Comparison of ENCODE assay signal across 10 mouse cellular contexts in the genomic region with DNA sequence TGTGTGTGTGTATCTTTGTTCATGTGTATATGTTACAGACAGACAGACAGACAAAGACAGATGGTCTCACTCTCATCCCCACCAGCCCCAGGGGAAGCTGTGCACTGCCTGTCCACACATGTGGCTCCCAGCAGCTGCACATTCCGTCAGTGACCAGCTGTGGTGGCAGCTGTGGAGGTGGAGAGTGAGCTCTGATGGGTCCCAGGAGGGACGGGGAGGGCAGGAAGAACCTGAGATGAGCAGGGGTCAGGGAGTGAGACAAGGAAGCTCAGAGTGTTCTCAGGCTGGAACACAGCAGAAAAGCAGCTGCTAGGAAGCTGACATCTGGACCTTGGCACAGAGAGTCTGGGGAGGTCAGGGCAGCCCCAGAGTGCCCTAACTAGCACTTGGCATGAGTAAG. TPM values are rescaled to one million over a fixed set of nuclear protein-coding genes. Genes with fewer than 3 reads are reported as not detected.
DNase-seq lines count a peak whose midpoint lies in the region; ATAC-seq lines count a peak whose summit lies in the region.
"Had no signal": no experiment of that assay in that cellular context is flagged by ENCODE, and none has a peak within 500 bp of the region (broad histone marks: within the 10 kb centered on the region; RNA-seq: fewer than 3 reads in every experiment).

No protein-coding gene starts in this region.

- peaks cover 12% of the 10 kb centered on the region for H3K4me1 ChIP-seq in hindbrain, embryonic 13.5 days (replicated peaks)
- no peaks in the 10 kb centered on the region; the same call in none of the 2 replicates for H3K4me1 ChIP-seq in hindbrain, embryonic 16.5 days (ENCODE audit: control insufficient read depth, insufficient read depth, low read depth, low read length)
- peaks cover 35% of the 10 kb centered on the region for H3K4me1 ChIP-seq in limb, embryonic 10.5 days

- H3K9ac ChIP-seq in hindbrain, embryonic 13.5 days = no peak overlapping the region
- no peak overlapping the region for H3K9ac ChIP-seq in hindbrain, embryonic 16.5 days (ENCODE audit: low read depth, low read length)

- no peaks in the 10 kb centered on the region for H3K36me3 ChIP-seq in hindbrain, embryonic 13.5 days
- no peaks in the 10 kb centered on the region for H3K36me3 ChIP-seq in hindbrain, embryonic 16.5 days (ENCODE audit: control insufficient read depth, insufficient read depth, low read length)
- H3K36me3 ChIP-seq in limb, embryonic 10.5 days = no peaks in the 10 kb centered on the region

- 43% methylated on average over 2 of the region's 2 CpGs for WGBS in hindbrain, embryonic 13.5 days
- 57% methylated on average over 2 of the region's 2 CpGs for WGBS in hindbrain, embryonic 16.5 days
- WGBS in limb, embryonic 10.5 days = 26% methylated on average over 2 of the region's 2 CpGs

- no peak overlapping the region for H3K4me3 ChIP-seq in hindbrain, embryonic 13.5 days
- H3K4me3 ChIP-seq in hindbrain, embryonic 16.5 days (ENCODE audit: low read length) = no peak overlapping the region
- no peak overlapping the region for H3K4me3 ChIP-seq in limb, embryonic 10.5 days
- H3K4me3 ChIP-seq: megakaryocyte, embryonic 14.5 days had no signal

- H3K4me2 ChIP-seq in hindbrain, embryonic 13.5 days = no peak overlapping the region
- H3K4me2 ChIP-seq in hindbrain, embryonic 16.5 days (ENCODE audit: low read length) = no peak overlapping the region

- H3K27ac ChIP-seq in hindbrain, embryonic 13.5 days = 0 out of 2 replicates have a peak overlapping the region, but pooled peaks have one; percentile 12
- no peak overlapping the region for H3K27ac ChIP-seq in hindbrain, embryonic 16.5 days (ENCODE audit: low read depth, low read length)
- H3K27ac ChIP-seq in limb, embryonic 10.5 days = no peak overlapping the region

- no peaks in the 10 kb centered on the region for H3K9me3 ChIP-seq in hindbrain, embryonic 13.5 days
- H3K9me3 ChIP-seq in hindbrain, embryonic 16.5 days (ENCODE audit: control insufficient read depth, low read length) = no peaks in the 10 kb centered on the region
- no peaks in the 10 kb centered on the region for H3K9me3 ChIP-seq in limb, embryonic 10.5 days (replicated peaks)
- H3K9me3 ChIP-seq: megakaryocyte, embryonic 14.5 days had no signal

- H3K27me3 ChIP-seq in hindbrain, embryonic 13.5 days = peaks cover 29% of the 10 kb centered on the region
- H3K27me3 ChIP-seq in hindbrain, embryonic 16.5 days (replicated peaks; ENCODE audit: control insufficient read depth, insufficient read depth, low read length) = peaks cover 6% of the 10 kb centered on the region
- H3K27me3 ChIP-seq in limb, embryonic 10.5 days (ENCODE audit: low read depth, poor library complexity, severe bottlenecking) = peaks cover 50% of the 10 kb centered on the region

- peak; percentile 81 for DNase-seq in heart, adult 8-10 months (ENCODE audit: low spot score)
- DNase-seq in limb, embryonic 10.5 days (ENCODE audit: low spot score) = peak; percentile 57
- peak; percentile 80 for DNase-seq in skeletal muscle tissue, adult 2 months (ENCODE audit: low read depth, low spot score)
- no peak for DNase-seq in layer of hippocampus, adult 11-12 months (ENCODE audit: low spot score)
- no peak for DNase-seq in thymus, postnatal 4 days
- no peak for DNase-seq in adrenal gland, postnatal 25 days

- no peak for ATAC-seq in hindbrain, embryonic 13.5 days (ENCODE audit: low FRiP score)
- no peak for ATAC-seq in hindbrain, embryonic 16.5 days

RNA-seq across cellular contexts. Expression of a gene that starts 5.1 kb away (rescaled TPM):
- polyA plus RNA-seq in hindbrain, embryonic 13.5 days (2015; fragmentation: Nextera tagmentation; extraction: Ambion mirVana) = 8.0 and 8.8 TPM in 2 replicates
- polyA plus RNA-seq in hindbrain, embryonic 16.5 days (2015; fragmentation: Nextera tagmentation; extraction: Ambion mirVana) = 5.3 and 7.6 TPM in 2 replicates
- total RNA-seq in heart, adult 8-10 months (2022) = 10 to 100 TPM in 3 of 4 experiments, 1 to 10 TPM in 1; 9.7 to 11.7 (median 10.9) TPM
- 1.8 and 2.2 TPM in 2 replicates for polyA plus RNA-seq in limb, embryonic 10.5 days (2016; fragmentation: Nextera tagmentation; extraction: Ambion mirVana)
- total RNA-seq in adrenal gland, postnatal 25 days (2021) = 3.8 and 4.0 TPM in 2 replicates
- total RNA-seq: common myeloid progenitor, adult 5-6 weeks had no signal

RNA-seq across cellular contexts. Expression of a gene that starts 27.0 kb away (rescaled TPM):
- not detected in 2 replicates for polyA plus RNA-seq in hindbrain, embryonic 13.5 days (2015; fragmentation: Nextera tagmentation; extraction: Ambion mirVana)
- polyA plus RNA-seq in hindbrain, embryonic 16.5 days (2015; fragmentation: Nextera tagmentation; extraction: Ambion mirVana) = 0.16 TPM in 1 of 2 replicates, not detected in the other
- total RNA-seq in heart, adult 8-10 months (2022) = 10 to 100 TPM; 48.9 to 75.3 (median 70.1) TPM
- not detected in 2 replicates for polyA plus RNA-seq in limb, embryonic 10.5 days (2016; fragmentation: Nextera tagmentation; extraction: Ambion mirVana)
- total RNA-seq in adrenal gland, postnatal 25 days (2021) = 42.0 and 42.8 TPM in 2 replicates
- total RNA-seq: common myeloid progenitor, adult 5-6 weeks had no signal

RNA-seq across cellular contexts. Expression of a gene that starts 33.9 kb away (rescaled TPM):
- polyA plus RNA-seq in hindbrain, embryonic 13.5 days (2015; fragmentation: Nextera tagmentation; extraction: Ambion mirVana) = 28.0 and 30.0 TPM in 2 replicates
- polyA plus RNA-seq in hindbrain, embryonic 16.5 days (2015; fragmentation: Nextera tagmentation; extraction: Ambion mirVana) = 23.0 and 31.4 TPM in 2 replicates
- 100 to 1,000 TPM; 323 to 392 (median 367) TPM for total RNA-seq in heart, adult 8-10 months (2022)
- polyA plus RNA-seq in limb, embryonic 10.5 days (2016; fragmentation: Nextera tagmentation; extraction: Ambion mirVana) = 54.1 and 64.4 TPM in 2 replicates
- total RNA-seq in adrenal gland, postnatal 25 days (2021) = 97.7 and 112 TPM in 2 replicates

RNA-seq across cellular contexts. Expression of a gene that starts 45.2 kb away (rescaled TPM):
- polyA plus RNA-seq in hindbrain, embryonic 13.5 days (2015; fragmentation: Nextera tagmentation; extraction: Ambion mirVana) = 14.9 and 18.8 TPM in 2 replicates
- 46.7 and 63.6 TPM in 2 replicates for polyA plus RNA-seq in hindbrain, embryonic 16.5 days (2015; fragmentation: Nextera tagmentation; extraction: Ambion mirVana)
- total RNA-seq in heart, adult 8-10 months (2022) = under 1 TPM; 0.14 to 0.25 (median 0.19) TPM
- polyA plus RNA-seq in limb, embryonic 10.5 days (2016; fragmentation: Nextera tagmentation; extraction: Ambion mirVana) = 0.28 and 0.48 TPM in 2 replicates
- 2.0 and 3.6 TPM in 2 replicates for total RNA-seq in adrenal gland, postnatal 25 days (2021)
- total RNA-seq: common myeloid progenitor, adult 5-6 weeks had no signal

Comparison
In these comparisons a context has a peak if more than half of its experiments do, and no peak if none do; other contexts are left out.
1. DNase-seq: peak in heart, adult 8-10 months (single experiment), limb, embryonic 10.5 days (single experiment) and skeletal muscle tissue, adult 2 months (single experiment); none in layer of hippocampus, adult 11-12 months (single experiment), thymus, postnatal 4 days (single experiment) and adrenal gland, postnatal 25 days (single experiment).